Mouse (Mus musculus) stomach, embryonic 16.5 days (tissue): ENCODE data around the gene Map1lc3b. TPM values are rescaled to one million over a fixed set of nuclear protein-coding genes. Genes with fewer than 3 reads are reported as not detected.

ENCODE experiments used
- ATAC-seq: fragments of 200-750 bp; cut with Nextera tagmentation; 2 replicates; pipeline ENCODE4 v1.8.0; 2017; ENCODE audit warnings: moderate number of reproducible peaks, moderate TSS enrichment; ENCODE audit not compliant: insufficient read depth, low FRiP score
- H3K27ac ChIP-seq: fragments of 300-500 bp; sonication (generic); 2 replicates; pipeline ENCODE4 v1.5.1; 2014; ENCODE audit warnings: low read length
- H3K27me3 ChIP-seq: fragments of 300-500 bp; sonication (generic); 2 replicates; pipeline ENCODE4 v1.6.1; 2014; ENCODE audit warnings: low read length, control low read depth, mixed read lengths; ENCODE audit not compliant: control insufficient read depth, insufficient read depth
- H3K36me3 ChIP-seq: fragments of 300-500 bp; sonication (generic); 2 replicates; pipeline ENCODE4 v1.6.1; 2014; ENCODE audit warnings: low read length; ENCODE audit not compliant: control insufficient read depth, insufficient read depth
- H3K4me1 ChIP-seq: fragments of 300-500 bp; sonication (generic); 2 replicates; pipeline ENCODE4 v1.6.1; 2014; ENCODE audit warnings: low read length, control low read depth, mixed read lengths; ENCODE audit not compliant: control insufficient read depth, insufficient read depth
- H3K4me2 ChIP-seq: fragments of 300-500 bp; sonication (generic); 2 replicates; pipeline ENCODE4 v1.6.1; 2014; ENCODE audit warnings: low read depth, low read length, mixed read lengths
- H3K4me3 ChIP-seq: fragments of 300-500 bp; sonication (generic); replicated peaks from 2 replicates; pipeline ENCODE4 v1.5.1; 2014; ENCODE audit warnings: mild to moderate bottlenecking, low read length
- H3K9ac ChIP-seq: fragments of 300-500 bp; sonication (generic); 2 replicates; pipeline ENCODE4 v1.6.1; 2014; ENCODE audit warnings: low read length
- H3K9me3 ChIP-seq: fragments of 300-500 bp; sonication (generic); replicated peaks from 2 replicates; pipeline ENCODE4 v1.6.1; 2016; ENCODE audit warnings: low read length, control low read depth; ENCODE audit not compliant: control insufficient read depth
- WGBS: fragments of 180-500 bp; shearing (Covaris S2); extraction: QIAGEN DNeasy Blood & Tissue Kit; methylation state at CpG from one replicate; pipeline ENCODE4 v1.1.7; 2014; 5-methylcytosine and 5-hydroxymethylcytosine counted together
- polyA plus RNA-seq: library from polyadenylated mRNA; unstranded; fragments of >200 nt; fragmentation: Nextera tagmentation; extraction: Ambion mirVana; gene quantifications from 2 replicates; pipeline ENCODE4 v1.2.1, GENCODE M21; 2015

The Map1lc3b gene
- polyA plus RNA-seq, 1 experiment from 2014 or later = 179 TPM

DNA sequence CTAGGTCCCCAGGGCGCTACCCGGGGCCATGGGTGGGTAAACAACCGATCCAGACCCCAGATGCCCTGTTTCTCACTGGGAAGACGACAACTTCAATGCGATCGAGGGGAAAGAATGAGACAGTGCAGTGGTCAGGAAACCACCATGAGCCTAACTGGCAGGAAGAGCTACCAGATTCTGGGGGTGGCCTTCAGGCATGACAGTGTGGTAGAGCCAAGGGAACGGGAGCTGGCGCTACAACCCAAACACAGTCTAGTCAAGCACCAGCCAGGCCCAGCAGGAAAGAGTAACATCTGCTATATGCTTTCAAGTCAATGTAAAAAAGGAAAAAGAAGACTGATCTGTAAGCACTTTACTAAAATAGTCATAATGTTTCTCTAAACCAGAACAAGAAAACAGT is 46.0 kb downstream of the Map1lc3b start:
- WGBS = 70% methylated on average over 8 of the region's 8 CpGs
- Histone ChIP-seq H3K9me3 (no peaks in the 10 kb centered on the region), H3K27ac (no peak overlapping the region), H3K4me2 (no peak overlapping the region), H3K9ac (no peak overlapping the region), H3K36me3 (no peaks in the 10 kb centered on the region), H3K4me3 (no peak overlapping the region), H3K27me3 (no peaks in the 10 kb centered on the region), H3K4me1 (peaks cover 22% of the 10 kb centered on the region)
- ATAC-seq = no peak

GRCm38 (mm10) chr8:121642804-121643203 is 52.6 kb downstream of the Map1lc3b start:
- ATAC-seq = no peak
- Histone ChIP-seq H3K4me3 (no peak overlapping the region), H3K4me1 (peaks cover 12% of the 10 kb centered on the region), H3K9ac (no peak overlapping the region), H3K9me3 (no peaks in the 10 kb centered on the region), H3K4me2 (no peak overlapping the region), H3K36me3 (no peaks in the 10 kb centered on the region), H3K27me3 (no peaks in the 10 kb centered on the region), H3K27ac (no peak overlapping the region)
- 79% methylated on average over 3 of the region's 3 CpGs for WGBS

DNA sequence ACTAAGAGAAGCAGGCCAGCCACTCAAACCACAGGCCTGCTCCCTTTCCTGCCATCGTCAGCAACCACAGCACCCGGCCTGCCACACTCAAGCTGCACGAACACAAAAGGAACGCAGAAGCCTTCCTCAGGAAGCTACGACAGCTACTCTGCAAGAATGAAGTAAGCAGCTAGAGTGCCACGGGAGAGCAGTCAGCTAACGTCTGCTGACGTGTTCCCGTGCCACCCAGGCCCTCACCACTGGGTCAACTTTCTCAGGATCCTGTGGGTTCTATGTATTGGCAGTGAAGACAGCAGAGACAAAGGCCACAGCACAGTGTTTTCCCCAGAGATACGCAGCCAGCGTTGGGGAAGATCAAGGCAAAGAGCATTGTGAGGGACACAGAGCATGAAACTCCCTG is 53.2 kb downstream of the Map1lc3b start:
- Histone ChIP-seq H3K27me3 (no peaks in the 10 kb centered on the region), H3K9ac (no peak overlapping the region), H3K4me3 (no peak overlapping the region), H3K27ac (no peak overlapping the region), H3K4me2 (no peak overlapping the region), H3K4me1 (peaks cover 18% of the 10 kb centered on the region; the same call in 1 of the 2 replicates), H3K9me3 (no peaks in the 10 kb centered on the region), H3K36me3 (no peaks in the 10 kb centered on the region)
- WGBS = 64% methylated on average over 11 of the region's 11 CpGs
- ATAC-seq = no peak

GRCm38 (mm10) chr8:121647511-121648215 is 57.5 kb downstream of the Map1lc3b start:
- WGBS = 78% methylated on average over 12 of the region's 12 CpGs
- peaks cover 46% of the 10 kb centered on the region for H3K4me1 ChIP-seq

More at GRCm38 (mm10) chr8:121647511-121648215, 57.5 kb downstream of the Map1lc3b start:
- no peak overlapping the region for H3K4me2 ChIP-seq
- no peak overlapping the region for H3K4me3 ChIP-seq
- H3K9me3 ChIP-seq = no peaks in the 10 kb centered on the region
- ATAC-seq = no peak
- H3K27ac ChIP-seq = no peak overlapping the region
- H3K36me3 ChIP-seq = no peaks in the 10 kb centered on the region
- H3K27me3 ChIP-seq = no peaks in the 10 kb centered on the region
- no peak overlapping the region for H3K9ac ChIP-seq

Other genes with a start within 250 kb of the Map1lc3b start
- not detected in 2 replicates for gene 1700018B08Rik, start 46.0 kb upstream of the Map1lc3b start, polyA plus RNA-seq
- gene Fbxo31, start 11.6 kb upstream of the Map1lc3b start, polyA plus RNA-seq = 11.4 and 14.0 TPM in 2 replicates
- gene Zcchc14, start 62.5 kb downstream of the Map1lc3b start, polyA plus RNA-seq = 13.2 and 13.3 TPM in 2 replicates
- 2.0 and 2.7 TPM in 2 replicates for gene Jph3, start 139.3 kb downstream of the Map1lc3b start, polyA plus RNA-seq
- 34.3 and 39.3 TPM in 2 replicates for gene Klhdc4, start 239.2 kb downstream of the Map1lc3b start, polyA plus RNA-seq